Mouse (Mus musculus): ENCODE measurements around the gene Eif1.
"Not testable (repeated sequence)": the region's sequence is repeated elsewhere in the genome, so short reads cannot be mapped to it uniquely, and the experiment has no call there.

Eif1 gene

DNA sequence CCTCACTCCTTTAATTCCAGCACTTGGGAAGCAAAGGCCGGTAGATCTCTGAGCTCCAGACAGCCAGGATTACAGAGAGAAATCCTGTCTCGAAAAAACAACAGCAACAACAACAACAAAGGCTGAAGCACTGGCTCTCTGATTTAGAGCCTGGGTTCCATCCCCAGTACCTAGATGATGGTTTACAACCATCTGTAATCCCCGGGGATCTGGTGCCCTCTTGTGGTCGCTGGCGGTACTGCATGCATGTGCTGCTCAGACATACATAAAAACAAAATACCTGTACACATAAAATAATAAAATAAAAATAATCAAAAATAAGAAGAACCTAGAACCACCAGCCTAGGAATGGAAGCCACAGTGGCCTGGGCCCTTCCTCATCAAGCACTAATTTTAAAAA, 19.4 kb upstream of the Eif1 start:
- TF ChIP-seq CTCF (conservative IDR thresholded peaks at IDR 0.05; ENCODE audit: low read length) (peak; percentile 100), POU5F1 (IDR thresholded peaks at IDR 0.05; ENCODE audit: borderline replicate concordance, low read length) (no peak), NANOG (IDR thresholded peaks at IDR 0.05; ENCODE audit: borderline replicate concordance, low read length) (no peak)
- Histone ChIP-seq H3K9me3 (ENCODE audit: low read length) (no peaks in the 10 kb centered on the region; the same call in 1 of the 2 replicates), H3K36me3 (ENCODE audit: insufficient read depth, low read length) (no peaks in the 10 kb centered on the region), H3K4me1 (replicated peaks; ENCODE audit: low read depth, low read length) (peaks cover 29% of the 10 kb centered on the region), H3K27me3 (ENCODE audit: insufficient read depth, low read length) (0 out of 2 replicates have a peak, but pooled peaks cover 4% of the 10 kb centered on the region), H3K4me3 (replicated peaks; ENCODE audit: low read length) (no peak overlapping the region)

DNA sequence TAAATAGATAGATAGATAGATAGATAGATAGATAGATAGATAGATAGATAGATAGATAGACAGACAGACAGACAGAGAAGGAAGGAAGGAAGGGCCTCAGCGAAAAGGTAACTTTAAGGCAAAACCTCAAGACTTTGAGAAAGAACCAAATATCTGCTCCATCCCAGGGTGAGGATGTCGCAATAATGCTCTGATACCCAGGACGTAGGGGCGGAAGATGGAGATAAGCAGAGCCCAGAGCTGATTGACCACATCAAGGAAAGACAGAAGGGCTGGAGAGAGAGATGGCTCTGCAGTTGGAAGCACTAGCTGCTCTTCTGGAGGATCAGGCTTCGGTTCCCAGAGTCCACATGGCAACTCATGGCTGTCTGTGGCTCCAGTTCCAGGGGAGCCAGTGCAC, 18.4 kb upstream of the Eif1 start:
- Histone ChIP-seq H3K4me3 (replicated peaks; ENCODE audit: low read length) (no peak overlapping the region), H3K27me3 (ENCODE audit: insufficient read depth, low read length) (0 out of 2 replicates have a peak, but pooled peaks cover under 1% of the 10 kb centered on the region), H3K9me3 (ENCODE audit: low read length) (no peaks in the 10 kb centered on the region), H3K36me3 (ENCODE audit: insufficient read depth, low read length) (no peaks in the 10 kb centered on the region), H3K4me1 (replicated peaks; ENCODE audit: low read depth, low read length) (peaks cover 34% of the 10 kb centered on the region)
- TF ChIP-seq POU5F1 (IDR thresholded peaks at IDR 0.05; ENCODE audit: borderline replicate concordance, low read length): no peak
- no peak for TF ChIP-seq NANOG (IDR thresholded peaks at IDR 0.05; ENCODE audit: borderline replicate concordance, low read length)
- TF ChIP-seq CTCF (conservative IDR thresholded peaks at IDR 0.05; ENCODE audit: low read length): no peak

DNA sequence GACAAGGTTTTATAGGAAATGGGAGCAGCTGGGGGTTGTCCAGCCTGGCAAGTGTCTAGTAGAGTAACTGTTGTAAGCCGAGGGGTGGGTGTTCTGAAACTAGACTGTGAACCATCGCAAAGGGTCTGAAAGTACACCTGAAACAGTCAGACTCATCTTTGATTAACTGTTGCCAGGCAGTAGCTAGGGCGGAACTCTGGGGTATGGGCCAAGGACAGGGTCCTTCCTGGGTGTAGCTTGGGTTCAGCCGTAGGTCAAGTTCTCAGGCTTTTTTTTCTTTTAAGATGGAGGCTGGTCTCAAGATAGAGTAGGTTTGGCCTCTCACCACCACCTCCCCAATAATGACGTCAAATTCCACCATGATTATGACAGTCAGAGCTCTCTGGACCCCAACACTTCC, 11.8 kb upstream of the Eif1 start:
- no peaks in the 10 kb centered on the region for H3K9me3 ChIP-seq (ENCODE audit: low read length)
- no peak overlapping the region for H3K4me3 ChIP-seq (replicated peaks; ENCODE audit: low read length)
- peaks cover 58% of the 10 kb centered on the region for H3K4me1 ChIP-seq (replicated peaks; ENCODE audit: low read depth, low read length)
- H3K36me3 ChIP-seq (ENCODE audit: insufficient read depth, low read length): no peaks in the 10 kb centered on the region
- TF ChIP-seq POU5F1 (IDR thresholded peaks at IDR 0.05; ENCODE audit: borderline replicate concordance, low read length): no peak
- TF ChIP-seq NANOG (IDR thresholded peaks at IDR 0.05; ENCODE audit: borderline replicate concordance, low read length): no peak
- TF ChIP-seq CTCF (conservative IDR thresholded peaks at IDR 0.05; ENCODE audit: low read length): no peak
- no peaks in the 10 kb centered on the region for H3K27me3 ChIP-seq (ENCODE audit: insufficient read depth, low read length)

DNA sequence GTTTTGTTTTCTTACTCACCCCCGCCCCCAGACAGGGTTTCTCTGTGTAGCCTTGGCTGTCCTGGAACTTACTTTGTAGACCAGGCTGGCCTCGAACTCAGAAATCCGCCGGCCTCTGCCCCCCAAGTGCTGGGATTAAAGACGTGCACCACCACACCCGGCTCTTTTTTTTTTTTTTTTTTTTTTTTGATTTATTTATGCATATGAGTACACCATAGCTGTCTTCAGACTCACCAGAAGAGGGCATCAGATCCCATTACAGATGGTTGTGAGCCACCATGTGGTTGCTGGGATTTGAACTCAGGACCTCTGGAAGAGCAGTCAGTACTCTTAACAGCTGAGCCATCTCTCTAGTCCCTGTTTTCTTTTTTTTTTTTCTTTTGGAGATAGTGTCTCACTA, 11.0 kb upstream of the Eif1 start:
- not testable (repeated sequence) for H3K4me3 ChIP-seq (replicated peaks; ENCODE audit: low read length); H3K36me3 ChIP-seq (ENCODE audit: insufficient read depth, low read length); H3K9me3 ChIP-seq (ENCODE audit: low read length); H3K27me3 ChIP-seq (ENCODE audit: insufficient read depth, low read length)
- peaks cover 64% of the 10 kb centered on the region for H3K4me1 ChIP-seq (replicated peaks; ENCODE audit: low read depth, low read length)

DNA sequence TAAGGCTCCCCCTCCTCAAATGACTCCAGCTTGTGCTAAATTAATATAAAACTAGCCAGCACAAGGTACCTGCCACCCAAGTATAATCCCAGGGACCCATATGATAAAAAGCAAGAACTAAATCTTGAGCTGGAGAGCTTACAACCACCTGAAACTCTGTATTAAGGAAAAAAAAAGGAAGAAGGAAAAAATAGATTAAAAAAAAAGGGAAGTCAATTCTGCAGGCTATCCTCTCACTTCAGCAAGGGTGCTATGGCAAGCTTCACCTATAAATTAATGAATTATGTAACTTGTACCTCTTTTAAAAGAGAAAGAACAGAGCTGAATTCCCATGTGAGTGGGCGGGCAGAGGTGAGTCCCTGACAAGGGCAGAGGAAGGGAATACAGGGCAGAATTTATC, 8.0 kb upstream of the Eif1 start:
- Histone ChIP-seq H3K4me3 (replicated peaks; ENCODE audit: low read length) (no peak overlapping the region), H3K36me3 (ENCODE audit: insufficient read depth, low read length) (no peaks in the 10 kb centered on the region), H3K9me3 (ENCODE audit: low read length) (no peaks in the 10 kb centered on the region), H3K4me1 (replicated peaks; ENCODE audit: low read depth, low read length) (peaks cover 73% of the 10 kb centered on the region), H3K27me3 (ENCODE audit: insufficient read depth, low read length) (no peaks in the 10 kb centered on the region)
- TF ChIP-seq CTCF (conservative IDR thresholded peaks at IDR 0.05; ENCODE audit: low read length) (no peak), POU5F1 (IDR thresholded peaks at IDR 0.05; ENCODE audit: borderline replicate concordance, low read length) (no peak), NANOG (IDR thresholded peaks at IDR 0.05; ENCODE audit: borderline replicate concordance, low read length) (no peak)

DNA sequence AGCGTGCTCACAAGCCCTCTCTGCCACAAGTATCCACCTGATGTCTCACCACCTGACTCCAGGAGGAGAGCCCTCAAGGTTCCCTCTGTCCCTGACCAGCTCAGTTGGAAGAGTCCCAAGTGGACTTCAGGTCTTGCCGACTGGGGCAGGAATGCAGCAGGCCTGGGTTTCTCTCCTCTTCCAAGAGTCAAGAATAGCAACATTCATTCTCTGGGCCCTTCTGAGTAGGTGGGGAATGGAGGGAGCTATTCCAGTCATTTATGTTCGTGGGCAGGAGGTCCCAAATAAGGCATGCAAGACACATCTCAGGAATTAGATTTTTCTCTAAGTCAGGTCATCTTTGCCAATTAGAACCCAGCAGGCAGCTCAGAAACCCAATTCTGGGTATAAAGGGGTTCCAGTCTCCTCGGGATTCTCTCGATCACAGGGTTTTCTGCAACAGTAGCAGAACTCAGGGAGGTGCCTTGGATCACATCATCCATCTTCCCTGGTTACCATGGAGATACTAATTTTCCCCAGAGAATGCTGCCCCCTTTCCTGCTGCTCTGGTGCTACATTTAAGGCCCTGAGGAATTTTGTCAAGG, 7.5 kb upstream of the Eif1 start:
- H3K36me3 ChIP-seq (ENCODE audit: insufficient read depth, low read length): no peaks in the 10 kb centered on the region
- peaks cover 73% of the 10 kb centered on the region for H3K4me1 ChIP-seq (replicated peaks; ENCODE audit: low read depth, low read length)
- TF ChIP-seq POU5F1 (IDR thresholded peaks at IDR 0.05; ENCODE audit: borderline replicate concordance, low read length): no peak
- TF ChIP-seq CTCF (conservative IDR thresholded peaks at IDR 0.05; ENCODE audit: low read length): no peak
- TF ChIP-seq NANOG (IDR thresholded peaks at IDR 0.05; ENCODE audit: borderline replicate concordance, low read length): no peak
- H3K27me3 ChIP-seq (ENCODE audit: insufficient read depth, low read length): no peaks in the 10 kb centered on the region
- no peaks in the 10 kb centered on the region for H3K9me3 ChIP-seq (ENCODE audit: low read length)
- H3K4me3 ChIP-seq (replicated peaks; ENCODE audit: low read length): no peak overlapping the region

DNA sequence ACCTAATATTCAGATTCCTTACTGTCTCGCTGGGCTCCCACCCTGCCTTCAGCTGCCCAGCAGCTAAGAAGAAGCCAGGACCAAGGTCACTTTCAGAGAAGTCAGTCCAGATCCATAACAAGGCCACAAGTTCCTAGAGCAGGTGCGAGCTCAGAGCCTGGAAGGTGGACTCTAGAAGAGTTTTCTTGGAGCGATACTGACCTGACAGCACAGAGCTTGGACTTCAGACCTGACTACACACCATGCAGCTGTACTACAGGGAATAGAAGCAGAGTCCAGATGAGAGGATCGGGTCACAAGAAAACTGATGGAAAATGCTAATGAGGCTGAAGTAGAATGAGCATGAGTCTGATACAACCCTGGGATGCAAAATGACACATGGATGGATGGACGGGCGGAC, 6.3 kb upstream of the Eif1 start:
- Histone ChIP-seq H3K4me1 (replicated peaks; ENCODE audit: low read depth, low read length) (peaks cover 73% of the 10 kb centered on the region), H3K36me3 (ENCODE audit: insufficient read depth, low read length) (no peaks in the 10 kb centered on the region), H3K27me3 (ENCODE audit: insufficient read depth, low read length) (no peaks in the 10 kb centered on the region), H3K9me3 (ENCODE audit: low read length) (no peaks in the 10 kb centered on the region), H3K4me3 (replicated peaks; ENCODE audit: low read length) (no peak overlapping the region)
- TF ChIP-seq NANOG (IDR thresholded peaks at IDR 0.05; ENCODE audit: borderline replicate concordance, low read length) (no peak), POU5F1 (IDR thresholded peaks at IDR 0.05; ENCODE audit: borderline replicate concordance, low read length) (no peak), CTCF (conservative IDR thresholded peaks at IDR 0.05; ENCODE audit: low read length) (no peak)

DNA sequence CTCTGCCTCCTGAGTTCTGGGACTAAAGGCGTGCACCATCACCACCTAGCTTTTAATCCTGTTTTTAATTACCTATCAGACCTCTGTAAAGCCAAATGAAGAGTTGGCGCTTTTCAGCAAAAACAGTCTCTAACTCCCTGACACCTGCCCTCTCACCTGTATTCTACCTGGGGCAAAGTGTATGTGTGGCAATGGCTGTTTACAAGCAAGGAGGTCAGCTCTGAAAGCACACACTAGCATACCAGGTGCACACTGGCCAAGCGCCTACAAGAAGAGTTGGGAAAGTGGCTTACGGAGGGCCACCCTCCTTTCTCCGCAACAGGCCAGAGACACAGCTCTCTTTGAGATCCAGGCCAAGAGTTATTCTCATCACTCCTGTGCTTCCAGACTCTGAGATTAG, 4.2 kb upstream of the Eif1 start:
- TF ChIP-seq NANOG (IDR thresholded peaks at IDR 0.05; ENCODE audit: borderline replicate concordance, low read length) (no peak), CTCF (conservative IDR thresholded peaks at IDR 0.05; ENCODE audit: low read length) (no peak), POU5F1 (IDR thresholded peaks at IDR 0.05; ENCODE audit: borderline replicate concordance, low read length) (no peak)
- Histone ChIP-seq H3K36me3 (ENCODE audit: insufficient read depth, low read length) (peaks cover 1% of the 10 kb centered on the region; the same call in 1 of the 2 replicates), H3K4me3 (replicated peaks; ENCODE audit: low read length) (no peak overlapping the region), H3K4me1 (replicated peaks; ENCODE audit: low read depth, low read length) (peaks cover 75% of the 10 kb centered on the region), H3K27me3 (ENCODE audit: insufficient read depth, low read length) (no peaks in the 10 kb centered on the region), H3K9me3 (ENCODE audit: low read length) (no peaks in the 10 kb centered on the region)

DNA sequence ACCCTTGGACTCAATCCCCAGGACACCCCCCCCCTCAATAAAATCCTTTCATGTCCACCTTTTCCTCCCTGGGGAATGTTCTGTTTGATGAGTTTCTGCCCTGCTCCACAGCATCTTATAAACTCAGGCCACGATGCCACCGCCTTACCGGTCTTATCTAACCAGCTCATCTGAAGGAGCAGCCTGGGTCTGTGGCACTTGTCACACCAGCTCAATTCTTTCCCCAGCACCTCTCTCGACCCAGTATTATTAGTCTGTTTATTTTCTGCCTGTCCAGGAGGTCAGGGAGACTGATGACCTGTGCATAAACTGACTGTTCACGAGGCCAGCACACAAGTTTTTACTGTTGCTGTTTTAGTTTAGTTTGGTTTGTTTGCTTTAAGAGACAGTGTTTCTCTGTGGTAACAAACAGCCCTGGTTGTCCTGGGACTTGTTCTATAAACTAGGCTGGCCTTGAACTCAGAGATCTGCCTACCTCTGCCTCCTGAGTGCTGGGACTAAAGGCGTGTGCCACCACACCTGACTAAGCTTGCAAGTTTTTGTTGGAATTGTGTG, 1.8 kb upstream of the Eif1 start:
- no peaks in the 10 kb centered on the region for H3K9me3 ChIP-seq (ENCODE audit: low read length)
- TF ChIP-seq NANOG (IDR thresholded peaks at IDR 0.05; ENCODE audit: borderline replicate concordance, low read length): no peak
- no peak for TF ChIP-seq CTCF (conservative IDR thresholded peaks at IDR 0.05; ENCODE audit: low read length)
- TF ChIP-seq POU5F1 (IDR thresholded peaks at IDR 0.05; ENCODE audit: borderline replicate concordance, low read length): no peak
- H3K4me3 ChIP-seq (replicated peaks; ENCODE audit: low read length): 0 out of 2 replicates have a peak overlapping the region, but pooled peaks have one; percentile 74
- no peaks in the 10 kb centered on the region for H3K27me3 ChIP-seq (ENCODE audit: insufficient read depth, low read length)
- H3K4me1 ChIP-seq (replicated peaks; ENCODE audit: low read depth, low read length): peaks cover 71% of the 10 kb centered on the region
- H3K36me3 ChIP-seq (ENCODE audit: insufficient read depth, low read length): peaks cover 25% of the 10 kb centered on the region

All from E14TG2a.4 (cell line).